Mouse (Mus musculus) gastrocnemius, adult 18-20 months (tissue): ENCODE data around the gene Esyt2. TPM values are rescaled to one million over a fixed set of nuclear protein-coding genes. Genes with fewer than 3 reads are reported as not detected.
"Not testable (repeated sequence)": the region's sequence is repeated elsewhere in the genome, so short reads cannot be mapped to it uniquely, and the experiment has no call there.

Experiments
- DNase-seq: peaks from one replicate; pipeline ENCODE4 v3.0.0; 2021; ENCODE audit warnings: low spot score
- long read RNA-seq, 2 experiments: library from polyadenylated mRNA; stranded (forward); transcript quantifications; one replicate each; pipeline ENCODE4 v2.0.0; 2021
- total RNA-seq, 2 experiments: library from RNA; stranded (reverse); gene quantifications; 2 replicates each; pipeline ENCODE4 v1.2.3; 2021

Gene Esyt2
- total RNA-seq, result 10 to 100 TPM; 26.0 to 30.2 TPM
- long read RNA-seq, experiment 1, full-length matches to known transcripts, result 8 of 37 reads
- long read RNA-seq, experiment 1, partial matches to known transcripts, result 4 of 37 reads
- long read RNA-seq, experiment 1, other reads (novel, unspliced or antisense), result 25 of 37 reads
- long read RNA-seq, experiment 2, full-length matches to known transcripts, result 6 of 32 reads
- long read RNA-seq, experiment 2, partial matches to known transcripts, result 6 of 32 reads
- long read RNA-seq, experiment 2, other reads (novel, unspliced or antisense), result 20 of 32 reads

DNA sequence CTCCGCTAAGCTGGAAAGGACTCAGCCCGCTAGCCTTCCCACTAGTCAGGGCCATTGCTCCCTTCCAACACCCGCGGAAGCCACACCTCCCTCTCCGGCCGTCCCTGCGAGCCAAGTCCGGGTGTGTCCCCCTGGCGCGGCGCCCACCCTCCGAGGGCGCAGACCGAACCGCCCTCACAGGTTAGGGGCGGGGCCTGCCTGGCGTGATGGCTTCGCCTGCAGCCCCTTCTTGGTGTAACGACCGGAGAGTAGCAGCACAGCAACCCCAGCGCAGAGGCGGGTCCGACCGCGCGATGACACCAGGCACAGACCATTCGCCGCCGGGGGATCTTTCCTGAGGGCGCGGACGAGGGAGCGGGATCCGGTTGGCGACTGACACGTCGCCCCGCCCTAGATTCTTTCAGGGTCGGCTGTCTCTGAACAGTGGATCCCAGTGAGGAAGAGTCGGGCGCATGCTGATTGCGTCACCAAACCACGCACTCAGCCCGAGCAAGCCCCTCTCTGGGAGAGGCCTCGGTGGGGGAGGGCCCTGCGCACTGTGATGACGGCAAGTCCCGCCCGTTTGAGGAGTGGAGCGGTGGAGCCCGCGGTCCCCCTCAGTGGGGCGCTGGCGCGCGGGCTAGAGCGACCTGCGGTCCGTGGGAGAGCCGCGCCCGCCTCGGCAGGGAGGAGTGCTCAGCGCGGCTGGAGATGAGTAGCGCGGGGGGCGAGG is at the start of gene Esyt2:
Gene Esyt2, plus strand, starts transcription at position 544 of the 712 bp plus-strand sequence.
- DNase-seq, result peak; percentile 100

DNA sequence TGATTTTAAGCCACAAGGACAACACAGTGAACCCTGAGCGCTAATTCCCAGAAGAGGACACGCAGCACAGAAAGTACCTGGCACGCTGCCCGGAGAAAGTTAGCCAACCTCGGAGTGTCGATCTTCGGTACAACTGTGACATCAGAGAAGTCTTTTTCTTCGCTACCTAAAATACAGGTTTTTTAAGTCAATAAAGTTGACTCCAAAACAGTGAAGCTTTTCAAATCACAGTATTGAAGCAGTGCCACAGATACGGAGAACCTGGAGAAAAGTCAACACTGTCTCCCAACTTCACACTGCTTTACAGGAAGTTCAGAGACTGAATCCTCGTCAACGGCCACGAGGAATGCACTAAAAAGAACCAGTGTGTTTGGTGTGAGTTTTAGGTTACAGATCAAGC is 49.4 kb upstream of the Esyt2 start:
- peak; percentile 95 for DNase-seq

DNA sequence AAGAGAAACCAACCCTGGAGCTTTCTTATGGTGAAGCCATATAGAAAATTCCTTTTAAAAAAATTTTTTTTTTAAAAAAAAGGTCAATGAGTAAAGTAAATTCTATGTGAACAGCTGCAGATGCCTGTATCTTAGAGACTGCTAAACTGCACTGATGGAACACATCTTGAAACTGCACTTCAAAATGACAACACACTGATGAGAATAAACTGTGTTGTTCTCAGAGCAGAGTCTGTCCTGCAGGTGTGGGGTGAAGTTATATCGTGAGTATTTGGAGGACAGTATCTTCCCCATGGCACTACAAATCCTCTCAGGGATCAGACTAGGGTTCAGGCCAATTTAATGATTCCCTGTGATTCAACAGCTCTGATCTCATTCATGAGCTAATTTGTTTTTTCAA is 48.9 kb upstream of the Esyt2 start:
- DNase-seq, result peak; percentile 45

DNA sequence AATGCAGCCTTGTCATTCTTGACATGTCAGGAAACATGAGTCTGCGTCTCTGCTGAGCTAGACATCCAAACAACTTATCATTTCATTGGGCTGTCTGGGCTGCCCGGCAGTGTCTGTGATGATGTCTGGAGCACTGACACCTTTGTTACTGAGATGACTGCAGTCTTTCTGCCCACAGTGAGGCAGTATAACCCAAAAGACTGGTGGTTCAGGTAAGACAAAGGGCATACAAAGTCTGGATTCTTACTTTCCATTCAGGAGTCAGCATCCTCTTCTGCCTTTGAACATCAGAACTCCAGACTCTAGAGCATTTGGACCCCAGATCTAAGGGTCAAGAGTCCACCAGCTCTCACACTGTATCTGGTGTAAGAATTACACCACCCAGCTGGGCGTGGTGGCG is 45.6 kb upstream of the Esyt2 start:
- no peak for DNase-seq

DNA sequence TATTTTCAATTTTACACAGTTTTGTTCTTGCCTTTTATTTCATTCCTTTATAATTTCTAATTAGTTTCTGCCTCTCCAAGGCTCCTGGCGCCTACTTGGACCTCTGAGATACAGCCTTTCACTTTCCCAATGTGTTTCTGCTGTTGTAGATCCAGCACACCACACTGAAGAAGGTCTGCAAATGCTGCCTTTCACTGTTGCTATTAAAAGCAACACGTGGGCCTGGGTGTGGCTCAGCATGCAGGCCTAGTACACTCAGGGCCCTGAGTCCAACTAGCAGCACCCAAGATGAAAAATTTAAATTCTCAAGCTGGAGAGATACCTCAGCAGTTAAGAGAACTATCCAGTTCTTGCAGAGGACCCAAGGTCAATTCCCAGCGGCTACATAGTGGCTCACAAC is 44.3 kb upstream of the Esyt2 start:
- DNase-seq, result peak; percentile 23

DNA sequence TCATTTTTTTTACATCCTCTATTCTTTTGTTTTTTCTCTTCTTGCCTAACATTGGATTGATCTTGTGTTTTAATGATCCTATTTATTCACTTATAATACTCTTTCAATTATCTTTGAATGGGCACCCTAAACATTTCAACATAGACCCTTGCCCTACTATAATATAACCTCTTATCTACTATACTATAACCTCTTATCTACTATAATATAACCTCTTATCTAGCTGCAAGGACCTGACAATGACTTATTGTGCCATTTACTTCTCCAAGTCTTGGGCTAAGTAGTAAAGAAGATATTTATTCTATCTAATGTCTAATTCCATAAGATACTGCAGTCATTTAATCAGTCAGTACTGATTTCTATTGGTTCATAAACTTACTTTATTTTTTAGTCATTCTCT is 42.6 kb upstream of the Esyt2 start:
- no peak for DNase-seq

DNA sequence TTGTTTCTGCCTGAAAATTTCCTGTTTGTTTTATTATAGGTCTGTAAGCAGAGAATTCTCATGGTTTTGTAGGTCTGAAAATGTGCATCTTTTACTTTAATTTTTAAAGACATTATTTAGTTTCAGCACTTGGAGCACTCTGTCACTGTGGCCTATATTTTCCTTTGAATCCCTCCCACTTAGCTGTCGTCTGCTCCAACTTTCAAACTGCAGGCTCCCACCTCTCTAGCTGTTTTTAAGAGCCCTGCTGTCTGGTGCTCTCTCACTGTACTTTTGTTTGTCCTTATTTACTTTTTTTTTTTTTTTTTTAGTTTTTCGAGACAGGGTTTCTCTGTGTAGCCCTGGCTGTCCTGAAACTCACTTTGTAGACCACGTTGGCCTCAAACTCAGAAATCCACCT is 42.2 kb upstream of the Esyt2 start:
- no peak for DNase-seq

DNA sequence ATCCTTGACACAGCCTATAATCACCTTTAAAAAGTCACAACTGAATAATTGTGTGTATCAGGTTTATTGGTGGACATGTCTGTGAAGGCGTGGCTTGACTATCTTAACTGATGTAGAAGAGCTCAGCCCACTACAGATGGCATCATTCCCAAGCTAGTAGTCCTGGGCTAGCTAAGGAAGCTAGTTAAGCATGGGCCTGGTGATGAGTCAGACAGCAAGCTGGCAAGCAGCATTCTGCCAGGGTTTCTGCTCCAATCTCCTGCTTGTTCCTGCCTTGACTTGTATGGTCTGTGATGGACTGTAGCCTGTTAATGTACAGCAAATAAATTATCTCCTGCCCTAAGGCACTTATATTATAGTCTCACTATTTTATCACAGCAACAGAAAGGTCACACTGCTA is 36.4 kb upstream of the Esyt2 start:
- no peak for DNase-seq

DNA sequence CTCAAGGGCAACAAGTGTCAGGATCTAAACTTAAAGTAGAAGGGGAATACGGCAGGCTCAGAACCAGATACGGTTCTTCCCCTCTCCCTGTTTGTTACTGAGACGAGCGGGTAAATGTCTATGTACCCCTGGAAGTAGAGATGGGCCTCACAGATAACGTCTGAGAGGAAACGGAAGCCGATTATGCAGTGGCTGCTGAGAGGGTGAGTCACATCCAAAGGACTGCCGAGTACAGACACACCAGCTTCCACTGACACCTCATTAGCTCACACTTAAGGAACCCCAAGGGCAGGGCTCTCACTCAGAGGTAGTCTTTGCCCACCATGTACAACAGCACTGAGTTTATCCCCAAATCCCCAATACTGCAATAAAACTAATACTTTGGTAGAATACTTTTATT is 26.3 kb upstream of the Esyt2 start:
- DNase-seq, result no peak

DNA sequence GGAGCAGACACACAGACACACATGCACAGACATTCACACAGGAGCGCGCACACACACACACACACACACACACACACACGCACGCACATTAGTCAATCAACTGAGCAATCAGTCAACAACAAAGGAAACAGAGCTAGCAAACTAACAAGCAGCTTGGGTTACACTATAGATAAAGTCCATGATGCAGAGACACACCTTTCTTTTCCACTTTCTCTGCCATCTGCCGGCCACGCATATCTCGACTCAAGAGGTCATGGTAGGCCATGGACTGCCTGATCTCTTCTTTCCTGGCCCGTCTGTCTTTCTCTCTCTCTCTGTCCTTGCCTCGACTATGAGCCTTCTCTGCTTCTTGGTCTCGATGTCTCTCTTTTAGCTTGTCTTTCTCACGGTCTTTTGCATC is 25.4 kb upstream of the Esyt2 start:
- DNase-seq, result no peak

DNA sequence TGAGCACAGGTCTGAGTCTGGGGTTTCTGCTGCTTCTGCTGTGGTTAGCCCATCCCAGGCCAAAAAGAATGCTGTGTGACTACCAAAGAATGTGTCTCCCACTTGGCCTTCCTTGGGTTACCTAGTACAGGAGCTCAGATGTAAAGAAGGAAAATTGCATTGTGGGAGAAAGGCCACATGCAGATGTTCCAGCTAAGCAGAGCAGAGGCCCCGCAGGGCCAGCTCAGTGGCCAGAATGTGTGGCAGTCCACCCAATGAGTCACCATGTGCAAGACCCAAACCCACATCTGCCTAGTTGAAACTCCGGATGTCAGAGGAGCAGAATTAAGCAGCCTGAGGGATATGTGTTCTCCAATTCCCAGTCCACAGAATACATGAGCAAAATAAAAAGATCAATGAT is 22.7 kb upstream of the Esyt2 start:
- DNase-seq, result no peak

DNA sequence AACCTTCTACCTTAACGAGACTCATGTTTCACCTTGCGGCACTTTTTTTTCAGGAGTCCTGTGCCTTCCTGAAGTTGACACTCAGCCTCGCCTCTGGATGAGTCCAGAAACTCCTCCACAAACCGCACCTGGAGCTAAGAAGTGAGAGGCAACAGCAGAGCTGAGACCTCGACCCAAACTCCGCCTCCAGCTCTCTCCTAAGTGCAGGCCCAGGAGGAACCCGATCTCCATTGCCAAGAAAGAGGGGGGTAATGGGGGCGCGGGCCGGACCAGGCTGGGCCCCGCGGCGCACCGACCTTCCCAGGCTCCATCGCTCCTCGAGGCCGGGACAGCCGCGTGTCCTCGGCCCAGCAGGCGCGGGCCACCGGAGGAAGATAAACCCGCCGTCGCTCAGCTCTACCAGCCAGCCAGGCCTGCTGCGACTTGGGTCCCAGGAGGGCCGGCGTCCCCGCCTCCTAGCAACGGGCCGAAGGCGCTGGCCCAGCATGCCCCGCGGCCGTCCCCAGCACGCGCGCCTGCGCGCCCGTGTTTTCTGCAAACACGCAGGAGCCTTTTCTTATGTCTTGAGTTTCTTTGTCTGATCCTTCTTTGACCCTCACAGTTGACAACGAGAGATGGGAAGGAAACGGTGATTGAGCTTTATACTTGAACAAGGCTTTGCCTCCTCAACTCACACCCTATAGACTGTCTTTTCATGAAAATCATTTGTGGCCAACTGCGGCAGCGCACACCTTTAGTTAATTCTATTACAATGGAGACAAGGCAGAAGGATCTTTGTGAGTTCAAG is 18.2 kb upstream of the Esyt2 start, which contains the start of gene Wdr60:
Gene Wdr60, minus strand, starts transcription at position 468 of the 787 bp plus-strand sequence.
- peak; percentile 90 for DNase-seq

DNA sequence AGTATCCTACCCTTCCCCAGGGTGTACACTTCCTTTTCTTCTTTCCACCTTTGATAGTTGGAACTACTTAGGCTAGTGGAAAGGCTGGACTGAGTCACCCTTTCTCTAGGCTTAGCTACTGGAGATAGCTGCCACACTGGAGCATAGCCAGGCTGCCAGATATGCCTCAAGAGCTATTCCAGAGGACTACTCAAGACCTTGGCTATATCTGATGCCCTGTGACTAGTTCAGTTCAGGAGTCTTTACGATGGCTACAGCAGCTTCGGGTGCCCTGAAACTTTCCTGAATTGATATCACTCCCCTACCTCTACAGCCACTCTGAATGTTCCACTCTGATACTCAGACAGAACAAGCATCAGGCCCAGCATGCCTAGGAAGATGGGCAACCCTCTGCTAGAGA is 16.2 kb upstream of the Esyt2 start:
- no peak for DNase-seq

DNA sequence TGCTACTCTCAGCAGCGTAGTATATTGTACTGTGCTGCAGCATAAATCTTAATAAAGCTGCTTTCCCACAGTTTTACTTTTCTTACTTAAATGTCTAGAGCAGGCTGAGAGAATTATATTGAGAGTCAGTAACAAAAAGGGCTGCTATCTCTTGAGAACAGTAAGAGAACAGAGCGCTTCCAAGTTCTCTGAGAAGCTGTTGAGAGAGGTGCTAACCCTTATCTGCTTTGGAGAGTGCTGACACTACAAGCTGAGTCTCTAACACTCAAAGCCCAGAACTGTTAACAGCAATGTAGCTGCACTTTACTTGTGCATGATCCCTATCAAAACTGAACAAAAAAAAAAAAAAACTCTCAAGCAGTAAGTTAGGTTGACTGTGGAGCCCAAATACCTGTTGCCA is 15.7 kb upstream of the Esyt2 start:
- no peak for DNase-seq

DNA sequence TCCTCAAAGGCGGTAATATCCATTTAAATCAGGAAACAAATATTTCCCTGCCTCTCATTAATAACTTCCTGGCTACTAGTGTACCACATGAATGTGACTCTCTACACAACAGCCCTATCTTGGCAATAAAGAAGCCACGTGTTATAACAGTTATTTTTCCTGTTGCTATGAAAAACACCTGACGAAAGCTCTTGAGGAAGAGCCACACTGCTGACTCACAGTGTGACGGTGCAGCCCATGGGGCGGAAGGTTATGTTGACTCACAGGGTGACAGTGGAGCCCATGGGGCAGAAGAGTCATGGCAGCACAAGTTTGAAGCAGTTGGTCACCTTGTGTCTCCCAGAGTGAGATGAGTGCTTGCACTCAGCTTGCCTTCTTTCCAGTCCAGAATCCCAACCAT is 11.5 kb upstream of the Esyt2 start:
- DNase-seq, result no peak

DNA sequence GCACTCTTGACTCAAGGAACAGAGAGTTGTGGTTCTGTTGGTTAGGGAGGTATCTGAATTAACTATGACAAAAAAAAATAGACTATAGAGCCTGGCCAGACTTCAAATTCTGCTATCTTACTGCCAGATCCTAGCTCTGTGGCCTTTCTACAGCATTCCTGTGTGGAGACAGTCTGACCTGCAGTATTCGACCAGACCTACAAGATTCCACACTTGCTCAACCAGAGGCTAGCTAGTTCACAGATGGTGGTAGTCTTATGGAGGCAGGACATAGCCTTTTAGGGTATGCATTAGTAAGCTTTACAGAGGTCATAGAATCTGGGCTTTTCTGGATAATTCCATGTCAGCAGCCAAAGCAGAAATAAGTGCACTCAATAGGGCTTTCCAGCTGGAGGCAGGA is 10.5 kb upstream of the Esyt2 start:
- DNase-seq, result no peak

DNA sequence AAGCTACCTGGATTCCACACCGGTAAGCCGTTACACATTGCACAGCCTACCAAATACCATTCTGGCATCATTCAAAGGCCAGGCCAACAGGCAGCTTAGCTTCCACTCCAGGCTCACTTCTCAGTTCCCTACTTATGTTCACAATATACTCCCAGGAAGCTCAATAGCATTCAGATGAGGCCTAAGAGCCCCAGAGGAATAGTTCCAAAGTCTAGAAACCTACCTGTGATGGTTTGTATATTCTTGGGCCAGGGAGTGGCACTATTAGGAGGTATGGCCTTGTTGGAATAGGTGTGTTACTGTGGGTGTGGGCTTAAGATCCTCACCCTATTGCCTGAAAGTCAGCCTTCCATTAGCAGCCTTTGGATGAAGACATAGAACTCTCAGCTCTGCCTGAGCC is 9.9 kb upstream of the Esyt2 start:
- DNase-seq, result no peak

DNA sequence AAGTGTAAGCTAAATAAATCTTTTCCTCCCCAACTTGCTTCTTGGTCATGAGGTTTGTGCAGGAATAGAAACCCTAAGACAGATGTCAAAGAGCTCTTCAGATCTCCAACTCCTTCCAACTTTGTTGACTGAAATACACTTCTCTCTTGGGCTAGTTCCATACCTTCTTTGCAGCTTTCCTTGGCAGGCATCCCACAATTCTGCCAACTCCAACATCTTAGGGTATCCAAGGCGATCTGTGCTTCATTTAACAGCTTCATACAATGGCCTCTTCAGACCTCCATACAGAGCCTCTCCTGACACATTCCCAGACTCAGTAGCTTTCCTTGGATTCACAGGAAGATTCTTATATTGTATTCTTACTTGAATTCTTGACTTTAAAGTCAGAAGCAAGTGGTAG is 7.3 kb upstream of the Esyt2 start:
- DNase-seq, result no peak

DNA sequence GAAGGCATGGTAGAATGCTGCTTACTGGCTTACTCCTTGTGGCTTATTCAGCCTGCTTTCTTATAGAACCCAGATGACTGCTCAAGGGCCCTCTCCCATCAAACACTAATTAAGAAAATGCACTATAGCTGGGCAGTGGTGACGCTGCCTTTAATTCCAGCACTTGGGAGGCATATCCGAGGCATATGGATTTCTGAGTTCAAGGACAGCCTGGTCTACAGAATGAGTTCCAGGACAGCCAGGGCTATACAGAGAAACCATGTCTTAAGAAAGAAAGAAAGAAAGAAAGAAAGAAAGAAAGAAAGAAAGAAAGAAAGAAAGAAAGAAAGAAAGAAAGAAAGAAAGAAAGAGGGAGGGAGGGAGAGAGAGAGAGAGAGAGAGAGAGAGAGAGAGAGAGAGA is 5.9 kb upstream of the Esyt2 start, which contains the start of gene Gm11027:
Gene Gm11027, plus strand, starts transcription at position 301 of the 400 bp plus-strand sequence.
- not testable (repeated sequence) for DNase-seq

DNA sequence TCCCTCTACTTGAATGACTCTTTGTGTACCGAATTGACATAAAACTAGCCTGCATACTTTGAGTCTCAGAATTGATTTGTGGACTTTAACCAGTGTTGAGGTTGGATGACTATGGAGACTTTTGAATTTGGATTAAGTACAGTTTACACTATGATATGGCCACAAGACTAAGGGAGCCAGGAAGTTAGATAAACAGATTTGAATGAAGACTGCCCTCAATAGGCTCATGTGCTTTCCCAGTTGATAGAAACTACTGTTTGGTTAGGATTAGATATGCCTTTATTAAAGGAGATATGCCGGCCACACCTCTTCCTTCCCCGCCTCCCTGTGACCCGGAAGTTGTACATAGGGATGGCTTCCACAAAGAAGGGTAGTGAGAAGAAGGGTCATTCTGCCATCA is 5.4 kb upstream of the Esyt2 start:
- no peak for DNase-seq

DNA sequence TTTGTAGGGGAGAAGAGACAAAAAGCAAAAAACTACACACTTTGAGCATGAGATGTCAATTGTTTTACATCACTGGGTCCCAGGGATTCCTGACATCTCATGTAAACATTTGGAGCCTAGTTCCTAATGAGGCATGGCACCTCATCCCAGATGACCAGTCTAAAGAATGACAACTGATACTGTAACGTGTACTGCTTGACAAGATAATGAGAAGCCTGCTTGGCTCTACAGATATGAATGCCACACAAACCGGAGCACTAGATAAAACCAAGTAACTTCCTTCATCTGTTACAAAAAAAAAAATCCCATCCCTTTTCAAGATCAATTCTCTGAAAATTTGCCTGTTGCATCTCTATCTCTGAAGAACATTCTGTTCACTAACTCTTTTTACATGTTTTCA is 4.0 kb upstream of the Esyt2 start:
- DNase-seq, result no peak

DNA sequence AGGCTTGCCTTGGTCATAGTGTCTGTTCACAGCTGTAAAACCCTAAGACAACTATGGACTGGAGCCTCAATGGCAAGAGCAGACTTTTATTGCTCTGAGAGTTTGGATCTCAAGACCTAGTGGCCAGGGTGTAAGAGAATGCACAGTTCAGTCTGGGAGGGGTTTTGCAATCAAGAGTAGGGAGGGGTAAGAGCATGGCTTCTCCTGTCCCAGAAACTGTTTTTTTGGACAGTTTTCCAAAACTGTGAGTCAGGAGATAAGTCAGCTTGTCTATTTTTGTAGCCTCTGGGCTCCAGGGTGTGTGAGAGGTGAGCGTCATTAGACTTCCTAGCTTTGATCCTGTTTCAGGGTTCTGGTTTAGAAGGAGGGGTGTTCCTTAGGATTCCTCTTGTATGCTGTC is 2.5 kb upstream of the Esyt2 start:
- no peak for DNase-seq
